Mouse (Mus musculus): Measurements from ENCODE around the gene Itgax. TPM values are rescaled to one million over a fixed set of nuclear protein-coding genes. Genes with fewer than 3 reads are reported as not detected.

Gene Itgax
- polyA plus RNA-seq, 1 experiment from 2014 or later, result not detected

DNA sequence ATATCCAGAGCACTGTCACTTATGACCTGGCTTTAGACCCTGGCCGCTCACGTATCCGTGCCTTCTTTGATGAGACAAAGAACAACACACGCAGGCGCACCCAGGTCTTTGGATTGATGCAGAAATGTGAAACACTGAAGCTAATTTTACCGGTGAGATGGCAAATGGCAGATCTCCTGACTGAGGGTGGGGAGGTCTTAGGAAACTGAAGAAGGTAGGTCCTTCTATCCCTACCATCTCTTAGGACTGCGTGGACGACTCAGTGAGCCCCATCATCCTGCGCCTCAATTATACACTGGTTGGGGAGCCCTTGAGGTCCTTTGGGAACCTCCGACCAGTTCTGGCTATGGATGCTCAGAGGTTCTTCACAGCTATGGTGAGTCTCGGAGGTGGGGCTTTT lies 17.2 kb upstream of the Itgax start:
- H3K9ac ChIP-seq (ENCODE audit: low read length), result no peak overlapping the region
- H3K27ac ChIP-seq (ENCODE audit: low read depth, low read length), result no peak overlapping the region
- 91% methylated on average over 11 of the region's 11 CpGs for WGBS
- no peaks in the 10 kb centered on the region for H3K9me3 ChIP-seq (ENCODE audit: control insufficient read depth, low read length)
- H3K4me1 ChIP-seq (replicated peaks; ENCODE audit: control insufficient read depth, insufficient read depth, low read length), result no peaks in the 10 kb centered on the region
- peak; percentile 43 for DNase-seq (ENCODE audit: low spot score)
- no peaks in the 10 kb centered on the region for H3K27me3 ChIP-seq (ENCODE audit: control insufficient read depth, insufficient read depth, low read length)
- ATAC-seq (replicated peaks; ENCODE audit: low FRiP score), result no peak
- no peaks in the 10 kb centered on the region for H3K36me3 ChIP-seq (ENCODE audit: control insufficient read depth, insufficient read depth, low read length)
- no peak overlapping the region for H3K4me2 ChIP-seq (ENCODE audit: low read depth, low read length, severe bottlenecking)
- no peak overlapping the region for H3K4me3 ChIP-seq (ENCODE audit: low read depth, low read length)

DNA sequence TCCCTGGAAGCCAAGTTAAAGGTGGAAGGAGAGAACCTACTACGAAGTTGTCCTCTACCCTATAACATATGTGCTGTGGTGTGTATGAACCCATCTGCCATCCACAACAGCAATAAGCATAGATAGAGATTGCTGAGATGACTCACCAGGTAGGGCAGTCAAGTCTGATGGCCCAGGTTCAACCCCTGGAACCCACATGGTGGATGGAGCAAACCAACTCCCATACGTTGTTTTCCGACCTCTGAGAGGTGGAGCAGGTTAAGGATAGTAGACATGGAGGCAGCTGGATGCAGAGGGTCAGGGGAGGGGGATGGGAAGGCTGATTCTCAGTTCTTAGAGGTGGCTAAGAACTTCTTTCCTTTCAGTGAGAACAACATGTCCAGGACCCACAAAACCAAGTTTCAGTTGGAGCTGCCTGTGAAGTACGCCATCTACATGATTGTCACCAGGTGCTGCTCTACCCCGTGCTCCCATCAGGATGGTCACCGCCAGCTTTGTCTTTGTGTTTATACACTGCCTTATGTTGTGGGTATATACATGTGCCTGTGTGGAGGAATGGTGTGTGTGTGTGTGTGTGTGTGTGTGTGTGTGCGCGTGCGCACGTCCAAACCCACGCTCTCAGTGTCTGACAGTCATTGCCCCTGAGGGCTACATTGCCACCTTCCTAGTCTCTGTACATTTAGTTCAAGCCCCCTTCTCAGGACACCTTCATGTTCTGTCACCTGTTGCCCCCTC lies 14.8 kb upstream of the Itgax start:
- ATAC-seq (replicated peaks; ENCODE audit: low FRiP score) (no peak), DNase-seq (ENCODE audit: low spot score) (no peak)
- no peaks in the 10 kb centered on the region for H3K9me3 ChIP-seq (ENCODE audit: control insufficient read depth, low read length)
- H3K9ac ChIP-seq (ENCODE audit: low read length), result no peak overlapping the region
- H3K4me3 ChIP-seq (ENCODE audit: low read depth, low read length), result no peak overlapping the region
- no peaks in the 10 kb centered on the region for H3K4me1 ChIP-seq (replicated peaks; ENCODE audit: control insufficient read depth, insufficient read depth, low read length)
- H3K36me3 ChIP-seq (ENCODE audit: control insufficient read depth, insufficient read depth, low read length), result no peaks in the 10 kb centered on the region
- 95% methylated on average over 11 of the region's 11 CpGs for WGBS
- no peaks in the 10 kb centered on the region for H3K27me3 ChIP-seq (ENCODE audit: control insufficient read depth, insufficient read depth, low read length)
- H3K27ac ChIP-seq (ENCODE audit: low read depth, low read length), result no peak overlapping the region
- H3K4me2 ChIP-seq (ENCODE audit: low read depth, low read length, severe bottlenecking), result no peak overlapping the region

DNA sequence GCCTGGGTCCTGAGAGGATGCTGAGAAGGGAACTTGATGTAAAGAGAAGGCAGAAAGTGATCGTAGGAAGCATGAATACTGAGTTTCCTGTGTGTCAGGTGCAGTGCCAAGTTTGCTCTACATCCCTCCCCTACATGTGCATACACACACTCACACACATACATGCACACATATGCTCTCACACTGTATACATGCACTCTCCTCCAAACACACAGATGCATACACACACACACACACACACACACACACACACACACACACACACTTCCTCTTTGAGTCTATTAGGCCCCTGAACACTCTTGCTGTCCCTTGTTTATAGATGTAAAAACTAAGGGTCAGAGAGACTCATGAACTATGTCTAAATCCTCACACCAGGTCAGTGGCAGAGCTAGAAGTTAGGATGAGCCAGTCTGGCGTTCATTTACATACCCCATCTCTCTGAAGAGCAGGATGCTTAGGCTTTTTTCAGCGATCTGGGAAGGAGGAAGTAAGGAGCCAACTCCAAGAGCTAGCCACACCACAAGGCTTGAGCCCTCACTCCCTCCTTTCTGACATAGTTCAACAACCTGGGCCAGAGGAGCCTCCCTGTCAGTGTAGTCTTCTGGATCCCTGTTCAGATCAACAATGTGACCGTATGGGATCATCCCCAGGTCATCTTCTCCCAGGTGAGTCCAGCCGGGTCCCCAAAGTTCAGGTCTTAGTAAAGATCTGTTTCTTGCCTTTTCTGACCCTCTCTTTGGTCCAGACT lies 14.0 kb upstream of the Itgax start:
- no peaks in the 10 kb centered on the region for H3K4me1 ChIP-seq (replicated peaks; ENCODE audit: control insufficient read depth, insufficient read depth, low read length)
- H3K9me3 ChIP-seq (ENCODE audit: control insufficient read depth, low read length), result no peaks in the 10 kb centered on the region
- no peak for DNase-seq (ENCODE audit: low spot score)
- 78% methylated on average over 5 of the region's 5 CpGs for WGBS
- no peak for ATAC-seq (replicated peaks; ENCODE audit: low FRiP score)
- H3K4me3 ChIP-seq (ENCODE audit: low read depth, low read length), result no peak overlapping the region
- no peak overlapping the region for H3K4me2 ChIP-seq (ENCODE audit: low read depth, low read length, severe bottlenecking)
- no peak overlapping the region for H3K9ac ChIP-seq (ENCODE audit: low read length)
- H3K27ac ChIP-seq (ENCODE audit: low read depth, low read length), result no peak overlapping the region
- H3K27me3 ChIP-seq (ENCODE audit: control insufficient read depth, insufficient read depth, low read length), result no peaks in the 10 kb centered on the region
- H3K36me3 ChIP-seq (ENCODE audit: control insufficient read depth, insufficient read depth, low read length), result no peaks in the 10 kb centered on the region

DNA sequence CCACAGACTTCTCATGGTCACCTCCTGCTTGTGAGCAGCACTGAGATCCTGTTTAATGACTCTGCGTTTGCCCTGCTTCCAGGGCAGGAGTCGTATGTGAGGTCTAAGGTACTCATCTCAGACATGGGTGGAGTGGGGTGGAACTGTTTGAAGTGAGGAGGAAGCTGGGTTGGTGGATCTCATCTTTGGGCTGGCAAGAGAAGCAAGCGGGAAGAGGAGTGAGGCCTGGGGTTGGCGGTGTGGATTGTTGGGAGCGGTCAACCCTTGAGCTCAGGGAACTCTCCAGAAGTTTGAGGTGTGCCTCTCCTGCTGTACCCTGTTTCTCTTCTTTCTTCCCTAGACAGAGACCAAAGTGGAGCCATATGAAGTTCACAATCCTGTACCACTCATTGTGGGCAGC lies 13.0 kb upstream of the Itgax start:
- Histone ChIP-seq H3K9ac (ENCODE audit: low read length) (no peak overlapping the region), H3K4me3 (ENCODE audit: low read depth, low read length) (no peak overlapping the region), H3K27ac (ENCODE audit: low read depth, low read length) (no peak overlapping the region), H3K36me3 (ENCODE audit: control insufficient read depth, insufficient read depth, low read length) (no peaks in the 10 kb centered on the region), H3K4me1 (replicated peaks; ENCODE audit: control insufficient read depth, insufficient read depth, low read length) (no peaks in the 10 kb centered on the region), H3K4me2 (ENCODE audit: low read depth, low read length, severe bottlenecking) (no peak overlapping the region), H3K27me3 (ENCODE audit: control insufficient read depth, insufficient read depth, low read length) (no peaks in the 10 kb centered on the region), H3K9me3 (ENCODE audit: control insufficient read depth, low read length) (no peaks in the 10 kb centered on the region)
- ATAC-seq (replicated peaks; ENCODE audit: low FRiP score) (no peak), DNase-seq (ENCODE audit: low spot score) (peak; percentile 30)
- WGBS, result 93% methylated on average over 5 of the region's 5 CpGs

DNA sequence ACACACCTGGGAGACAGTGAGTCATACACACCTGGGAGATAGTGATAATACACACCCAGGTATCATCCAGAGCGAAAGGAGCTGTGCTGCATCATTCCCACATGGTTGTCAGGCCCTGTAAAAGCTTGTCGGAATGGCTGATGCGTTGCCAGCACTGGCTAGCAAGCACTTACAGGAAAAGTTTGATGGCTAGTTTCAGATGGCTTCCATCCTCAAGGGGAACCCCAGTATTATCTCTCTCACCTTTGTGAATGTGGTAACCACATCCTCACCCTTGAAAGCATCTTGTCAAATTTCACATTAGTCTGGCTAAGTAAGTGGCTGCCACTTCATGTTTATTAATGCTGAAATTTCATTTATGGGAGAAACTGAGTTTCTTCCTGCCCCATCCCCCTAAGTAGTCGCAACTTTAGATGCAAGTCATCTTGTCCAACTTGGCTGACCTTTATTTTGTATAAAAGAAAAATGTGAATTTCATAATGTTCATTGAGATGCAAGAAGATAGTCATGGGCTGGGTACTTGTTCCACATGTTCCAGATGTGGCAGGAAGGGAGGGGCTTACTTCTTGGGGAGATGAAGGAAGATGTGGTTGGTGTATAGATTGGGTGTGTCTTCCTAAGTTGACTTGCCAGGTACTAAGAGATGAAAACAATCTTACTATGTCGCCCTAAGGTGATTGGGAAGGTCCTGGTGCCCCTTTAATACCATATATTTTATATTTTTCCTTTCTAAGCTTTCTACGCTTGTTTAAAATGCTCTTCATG lies 9.4 kb upstream of the Itgax start:
- no peak for ATAC-seq (replicated peaks; ENCODE audit: low FRiP score)
- 81% methylated on average over 6 of the region's 6 CpGs for WGBS

DNA sequence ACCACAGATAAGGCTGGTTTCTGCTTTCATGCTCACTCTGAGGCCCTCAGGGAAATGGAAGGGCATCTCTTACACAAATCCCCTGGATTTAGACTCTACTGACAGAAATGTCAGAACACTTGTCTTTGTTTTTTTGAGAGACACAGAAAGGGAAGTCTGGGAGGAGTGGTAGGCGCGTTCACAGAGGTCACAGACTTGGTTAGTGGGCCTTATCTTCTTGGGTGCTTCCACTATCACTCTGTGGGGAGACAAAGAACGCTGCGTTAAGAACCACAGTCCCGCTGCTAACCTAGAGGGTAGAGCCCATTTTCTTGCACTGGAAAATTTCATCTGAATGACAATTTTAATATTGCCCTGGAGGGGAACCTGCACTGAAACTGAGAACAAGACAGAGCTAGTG lies 2.8 kb downstream of the Itgax start:
- H3K4me1 ChIP-seq (replicated peaks; ENCODE audit: control insufficient read depth, insufficient read depth, low read length), result no peaks in the 10 kb centered on the region
- no peak overlapping the region for H3K4me3 ChIP-seq (ENCODE audit: low read depth, low read length)
- no peaks in the 10 kb centered on the region for H3K36me3 ChIP-seq (ENCODE audit: control insufficient read depth, insufficient read depth, low read length)
- DNase-seq (ENCODE audit: low spot score) (no peak), ATAC-seq (replicated peaks; ENCODE audit: low FRiP score) (no peak)
- WGBS, result 93% methylated on average over 5 of the region's 5 CpGs
- no peaks in the 10 kb centered on the region for H3K9me3 ChIP-seq (ENCODE audit: control insufficient read depth, low read length)
- no peaks in the 10 kb centered on the region for H3K27me3 ChIP-seq (ENCODE audit: control insufficient read depth, insufficient read depth, low read length)
- H3K4me2 ChIP-seq (ENCODE audit: low read depth, low read length, severe bottlenecking), result no peak overlapping the region
- no peak overlapping the region for H3K9ac ChIP-seq (ENCODE audit: low read length)
- no peak overlapping the region for H3K27ac ChIP-seq (ENCODE audit: low read depth, low read length)

More for the DNA sequence above, 9.4 kb upstream of the Itgax start:
- no peak overlapping the region for H3K4me3 ChIP-seq (ENCODE audit: low read depth, low read length)
- H3K27ac ChIP-seq (ENCODE audit: low read depth, low read length), result no peak overlapping the region
- no peaks in the 10 kb centered on the region for H3K36me3 ChIP-seq (ENCODE audit: control insufficient read depth, insufficient read depth, low read length)
- no peak overlapping the region for H3K9ac ChIP-seq (ENCODE audit: low read length)
- no peak overlapping the region for H3K4me2 ChIP-seq (ENCODE audit: low read depth, low read length, severe bottlenecking)
- H3K27me3 ChIP-seq (ENCODE audit: control insufficient read depth, insufficient read depth, low read length), result no peaks in the 10 kb centered on the region
- H3K4me1 ChIP-seq (replicated peaks; ENCODE audit: control insufficient read depth, insufficient read depth, low read length), result no peaks in the 10 kb centered on the region
- H3K9me3 ChIP-seq (ENCODE audit: control insufficient read depth, low read length), result no peaks in the 10 kb centered on the region
- DNase-seq (ENCODE audit: low spot score), result peak; percentile 32

DNA sequence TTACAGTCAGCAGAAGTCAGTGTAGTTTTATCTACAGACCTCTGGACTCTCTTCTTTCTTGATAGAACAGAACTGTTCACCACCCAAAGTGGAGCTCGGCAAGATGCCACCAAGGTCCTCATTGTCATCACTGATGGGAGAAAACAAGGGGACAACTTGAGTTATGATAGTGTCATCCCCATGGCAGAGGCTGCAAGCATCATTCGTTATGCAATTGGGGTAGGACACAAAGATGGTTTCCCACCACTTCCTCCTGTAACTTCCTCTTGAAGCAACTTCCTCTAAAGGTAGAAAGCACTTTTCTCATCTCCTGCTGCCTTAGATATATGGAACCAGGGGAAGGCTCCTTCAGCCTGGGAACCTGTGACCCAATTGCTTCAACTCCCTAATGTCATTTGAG lies 4.2 kb downstream of the Itgax start:
- Histone ChIP-seq H3K9me3 (ENCODE audit: control insufficient read depth, low read length) (no peaks in the 10 kb centered on the region), H3K27ac (ENCODE audit: low read depth, low read length) (no peak overlapping the region), H3K4me3 (ENCODE audit: low read depth, low read length) (no peak overlapping the region), H3K4me1 (replicated peaks; ENCODE audit: control insufficient read depth, insufficient read depth, low read length) (no peaks in the 10 kb centered on the region), H3K27me3 (ENCODE audit: control insufficient read depth, insufficient read depth, low read length) (no peaks in the 10 kb centered on the region), H3K4me2 (ENCODE audit: low read depth, low read length, severe bottlenecking) (no peak overlapping the region), H3K9ac (ENCODE audit: low read length) (no peak overlapping the region), H3K36me3 (ENCODE audit: control insufficient read depth, insufficient read depth, low read length) (no peaks in the 10 kb centered on the region)
- DNase-seq (ENCODE audit: low spot score) (no peak), ATAC-seq (replicated peaks; ENCODE audit: low FRiP score) (no peak)
- WGBS, result 84% methylated on average over 2 of the region's 2 CpGs

DNA sequence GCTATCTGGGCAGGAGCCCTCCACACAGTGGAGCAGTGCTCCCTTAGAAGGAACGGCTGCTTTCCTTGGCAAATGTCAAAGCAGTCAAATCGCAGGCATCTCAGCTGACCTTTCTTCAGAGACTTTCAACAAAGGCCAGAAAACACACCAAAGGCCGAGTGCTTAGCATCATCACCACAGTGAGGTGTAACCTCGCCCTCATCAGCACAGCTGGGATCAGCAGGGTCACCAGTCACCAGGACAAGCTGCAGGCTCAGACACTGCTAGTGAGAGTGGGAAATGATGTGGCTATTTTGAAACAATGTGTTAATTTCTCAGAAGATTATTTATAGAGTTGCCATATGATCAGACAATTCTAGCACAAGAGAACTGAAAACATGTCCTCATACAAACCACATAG lies 7.6 kb downstream of the Itgax start:
- no peak for DNase-seq (ENCODE audit: low spot score)
- no peak overlapping the region for H3K27ac ChIP-seq (ENCODE audit: low read depth, low read length)
- no peaks in the 10 kb centered on the region for H3K4me1 ChIP-seq (replicated peaks; ENCODE audit: control insufficient read depth, insufficient read depth, low read length)
- H3K36me3 ChIP-seq (ENCODE audit: control insufficient read depth, insufficient read depth, low read length), result no peaks in the 10 kb centered on the region
- H3K9ac ChIP-seq (ENCODE audit: low read length), result no peak overlapping the region
- H3K4me2 ChIP-seq (ENCODE audit: low read depth, low read length, severe bottlenecking), result no peak overlapping the region
- 55% methylated on average over 4 of the region's 4 CpGs for WGBS
- no peak overlapping the region for H3K4me3 ChIP-seq (ENCODE audit: low read depth, low read length)
- no peaks in the 10 kb centered on the region for H3K9me3 ChIP-seq (ENCODE audit: control insufficient read depth, low read length)
- no peak for ATAC-seq (replicated peaks; ENCODE audit: low FRiP score)
- no peaks in the 10 kb centered on the region for H3K27me3 ChIP-seq (ENCODE audit: control insufficient read depth, insufficient read depth, low read length)

Data from forebrain, embryonic 11.5 days (tissue).